In genomic region chr1:151132686-151133085, GRCm38 (mm10) we compare ENCODE assay signal across 38 mouse cellular contexts. TPM values are rescaled to one million over a fixed set of nuclear protein-coding genes. Genes with fewer than 3 reads are reported as not detected.
"Had no signal": no experiment of that assay in that cellular context is flagged by ENCODE, and none has a peak within 500 bp of the region (broad histone marks: within the 10 kb centered on the region; RNA-seq: fewer than 3 reads in every experiment).

No protein-coding gene starts in this region.

- H3K4me3 ChIP-seq: gastrocnemius, adult 2 months; heart, adult 2 months; heart, embryonic 13.5 days; heart, embryonic 15.5 days; hindbrain, embryonic 10.5 days; hindbrain, embryonic 12.5 days; hindbrain, embryonic 15.5 days; intestine, embryonic 15.5 days; kidney, embryonic 15.5 days; limb, embryonic 13.5 days; limb, embryonic 15.5 days; liver, embryonic 12.5 days had no signal

- H3K4me1 ChIP-seq: hindbrain, embryonic 10.5 days; hindbrain, embryonic 12.5 days; hindbrain, embryonic 15.5 days; intestine, embryonic 15.5 days; limb, embryonic 13.5 days; limb, embryonic 15.5 days had no signal

- ATAC-seq: hindbrain, postnatal 0 days had no signal

- DNase-seq: gastrocnemius, adult 2 months; gastrocnemius, postnatal 10 days; gastrocnemius, postnatal 25 days; heart, adult 2 months; heart, postnatal 14 days; heart, postnatal 4 days; kidney, adult 11 months; kidney, adult 2 months; kidney, adult 9 months; kidney, postnatal 14 days; kidney, postnatal 36 days; layer of hippocampus, adult 9-11 months; layer of hippocampus, postnatal 36 days; left cerebral cortex, postnatal 4 days had no signal

- H3K9me3 ChIP-seq: heart, embryonic 13.5 days; heart, embryonic 15.5 days; hindbrain, embryonic 10.5 days; hindbrain, embryonic 12.5 days; hindbrain, embryonic 15.5 days; intestine, embryonic 15.5 days; kidney, embryonic 15.5 days; limb, embryonic 13.5 days; limb, embryonic 15.5 days; liver, embryonic 12.5 days had no signal

- H3K4me2 ChIP-seq: heart, embryonic 11.5 days; heart, embryonic 13.5 days; heart, embryonic 15.5 days; hindbrain, embryonic 12.5 days; hindbrain, embryonic 15.5 days; intestine, embryonic 15.5 days; kidney, embryonic 15.5 days; limb, embryonic 13.5 days; limb, embryonic 15.5 days; liver, embryonic 12.5 days had no signal

- H3K27ac ChIP-seq: gastrocnemius, adult 2 months; heart, embryonic 15.5 days; hindbrain, embryonic 10.5 days; hindbrain, embryonic 12.5 days; hindbrain, embryonic 15.5 days; hindbrain, postnatal 0 days; intestine, embryonic 15.5 days; kidney, embryonic 15.5 days; kidney, postnatal 0 days; limb, embryonic 13.5 days; limb, embryonic 15.5 days; liver, embryonic 12.5 days; liver, embryonic 14.5 days had no signal

- H3K9ac ChIP-seq: heart, embryonic 13.5 days; heart, embryonic 15.5 days; hindbrain, embryonic 12.5 days; hindbrain, embryonic 15.5 days; intestine, embryonic 15.5 days; kidney, embryonic 15.5 days; limb, embryonic 13.5 days; limb, embryonic 15.5 days; liver, embryonic 12.5 days; liver, embryonic 14.5 days had no signal

- H3K27me3 ChIP-seq: heart, embryonic 13.5 days; heart, embryonic 15.5 days; hindbrain, embryonic 12.5 days; hindbrain, embryonic 15.5 days; intestine, embryonic 15.5 days; kidney, embryonic 15.5 days; limb, embryonic 13.5 days; limb, embryonic 15.5 days had no signal

- H3K36me3 ChIP-seq: heart, embryonic 13.5 days; heart, embryonic 15.5 days; hindbrain, embryonic 10.5 days; hindbrain, embryonic 12.5 days; hindbrain, embryonic 15.5 days; intestine, embryonic 15.5 days; kidney, embryonic 15.5 days; limb, embryonic 13.5 days; limb, embryonic 15.5 days; liver, embryonic 12.5 days had no signal

RNA-seq across cellular contexts. Expression of gene Gm47985, which starts 49.7 kb away (rescaled TPM):
- total RNA-seq: gastrocnemius, adult 2 months; gastrocnemius, postnatal 25 days; granulocyte monocyte progenitor cell, adult 5-6 weeks; hindbrain, postnatal 0 days; layer of hippocampus, adult 18-20 months; layer of hippocampus, postnatal 14 days; layer of hippocampus, postnatal 36 days; left cerebral cortex, adult 18-20 months; left cerebral cortex, adult 8-10 months; left cerebral cortex, postnatal 10 days; left cerebral cortex, postnatal 25 days; left cerebral cortex, postnatal 4 days had no signal
- polyA plus RNA-seq: frontal cortex, adult 2 months; hindbrain, embryonic 15.5 days; hindbrain, postnatal 0 days; intestine, embryonic 15.5 days; kidney, adult 2 months; limb, embryonic 15.5 days had no signal

RNA-seq across cellular contexts. Expression of gene Gm8947, which starts 59.5 kb away (rescaled TPM):
- total RNA-seq: gastrocnemius, postnatal 10 days; gastrocnemius, postnatal 4 days; granulocyte monocyte progenitor cell, adult 5-6 weeks; heart, adult 2 months; heart, postnatal 14 days; hindbrain, postnatal 0 days; layer of hippocampus, adult 18-20 months; layer of hippocampus, adult 8-10 months; layer of hippocampus, postnatal 14 days; layer of hippocampus, postnatal 36 days; left cerebral cortex, adult 18-20 months; left cerebral cortex, adult 8-10 months; left cerebral cortex, postnatal 10 days; left cerebral cortex, postnatal 25 days; left cerebral cortex, postnatal 4 days had no signal
- polyA plus RNA-seq: frontal cortex, adult 2 months; heart, adult 2 months; heart, embryonic 15.5 days; hindbrain, embryonic 12.5 days; hindbrain, embryonic 15.5 days; hindbrain, postnatal 0 days; limb, embryonic 13.5 days; limb, embryonic 15.5 days had no signal
